Mouse (Mus musculus) layer of hippocampus, adult 11-12 months (tissue): ENCODE data around the gene Slc12a3.
A peak's percentile ranks its signal among the peaks of the same experiment; 100 is the strongest.

Experiments
- DNase-seq: peaks from one replicate; pipeline ENCODE4 v3.0.0; 2022; ENCODE audit warnings: low spot score

Gene Slc12a3

GRCm38 (mm10) chr8:94376176-94376575 lies 47.2 kb downstream of the Slc12a3 start:
- DNase-seq, result no peak

- DNase-seq, result no peak
Measured at GRCm38 (mm10) chr8:94376580-94376979, 47.6 kb downstream of the Slc12a3 start.

- peak; percentile 34 for DNase-seq
Measured at GRCm38 (mm10) chr8:94377031-94377430, 48.0 kb downstream of the Slc12a3 start.

- no peak for DNase-seq
Measured at GRCm38 (mm10) chr8:94377714-94378205, 48.8 kb downstream of the Slc12a3 start.

GRCm38 (mm10) chr8:94378763-94379415 lies 49.9 kb downstream of the Slc12a3 start:
- no peak for DNase-seq

- no peak for DNase-seq
Measured at GRCm38 (mm10) chr8:94379686-94380085, 50.7 kb downstream of the Slc12a3 start.

GRCm38 (mm10) chr8:94384166-94384565 lies 55.2 kb downstream of the Slc12a3 start:
- DNase-seq, result no peak

GRCm38 (mm10) chr8:94385506-94386213 lies 56.7 kb downstream of the Slc12a3 start:
- DNase-seq, result no peak

- DNase-seq, result peak; percentile 98
Measured at GRCm38 (mm10) chr8:94386214-94387026, 57.4 kb downstream of the Slc12a3 start, which contains the start of gene Herpud1. Herpud1 (plus strand) TSS chr8:94386438.

GRCm38 (mm10) chr8:94387027-94387684 lies 58.2 kb downstream of the Slc12a3 start:
- peak; percentile 86 for DNase-seq

- no peak for DNase-seq
Measured at GRCm38 (mm10) chr8:94387785-94388184, 58.8 kb downstream of the Slc12a3 start.

GRCm38 (mm10) chr8:94389531-94389930 lies 60.5 kb downstream of the Slc12a3 start:
- no peak for DNase-seq

GRCm38 (mm10) chr8:94390429-94390828 lies 61.4 kb downstream of the Slc12a3 start:
- DNase-seq, result no peak

GRCm38 (mm10) chr8:94390910-94391309 lies 61.9 kb downstream of the Slc12a3 start:
- no peak for DNase-seq

GRCm38 (mm10) chr8:94392147-94392546 lies 63.1 kb downstream of the Slc12a3 start:
- DNase-seq, result peak; percentile 56

GRCm38 (mm10) chr8:94392648-94393047 lies 63.6 kb downstream of the Slc12a3 start:
- no peak for DNase-seq

- DNase-seq, result no peak
Measured at GRCm38 (mm10) chr8:94395851-94396540, 67.0 kb downstream of the Slc12a3 start.

GRCm38 (mm10) chr8:94396964-94397657 lies 68.1 kb downstream of the Slc12a3 start:
- peak; percentile 59 for DNase-seq

GRCm38 (mm10) chr8:94398587-94398986 lies 69.6 kb downstream of the Slc12a3 start:
- no peak for DNase-seq

GRCm38 (mm10) chr8:94399361-94399953 lies 70.5 kb downstream of the Slc12a3 start:
- no peak for DNase-seq
